Mouse (Mus musculus) neural tube, embryonic 10.5 days (tissue): ENCODE measurements at regions not wholly inside any gene's neighbourhood (a gene's known extent, or its start where the extent isn't known, plus 50 kb on each side); places are given as distances from the start of the nearest gene placed in this dataset.
A peak's percentile ranks its signal among the peaks of the same experiment; 100 is the strongest.
"Not testable (repeated sequence)": the region's sequence is repeated elsewhere in the genome, so short reads cannot be mapped to it uniquely, and the experiment has no call there.

Experiments
- DNase-seq: peaks from one replicate; pipeline ENCODE4 v3.0.0-alpha.2; 2017; ENCODE audit warnings: low spot score; ENCODE audit errors: extremely low spot score

DNA sequence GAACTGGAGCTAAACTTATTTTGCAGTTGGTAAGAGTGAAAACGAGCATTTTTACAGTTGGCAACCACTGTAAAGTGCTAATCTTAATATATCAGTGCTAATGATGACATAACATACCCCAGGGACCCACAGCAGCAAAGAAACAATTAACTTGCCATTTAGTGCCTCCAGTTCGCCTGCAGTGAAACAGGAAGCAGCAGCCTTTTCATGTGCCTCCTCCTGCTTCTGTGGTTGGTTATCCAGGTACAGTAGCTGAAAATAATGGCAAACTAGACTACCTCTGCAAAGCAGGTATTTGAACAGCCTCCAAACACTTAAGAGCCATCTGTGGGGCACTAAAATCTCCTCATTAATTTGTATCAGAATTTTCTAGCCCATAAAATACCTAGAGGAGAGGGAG lies 584.8 kb upstream of the Pfkp start:
- DNase-seq = no peak

DNA sequence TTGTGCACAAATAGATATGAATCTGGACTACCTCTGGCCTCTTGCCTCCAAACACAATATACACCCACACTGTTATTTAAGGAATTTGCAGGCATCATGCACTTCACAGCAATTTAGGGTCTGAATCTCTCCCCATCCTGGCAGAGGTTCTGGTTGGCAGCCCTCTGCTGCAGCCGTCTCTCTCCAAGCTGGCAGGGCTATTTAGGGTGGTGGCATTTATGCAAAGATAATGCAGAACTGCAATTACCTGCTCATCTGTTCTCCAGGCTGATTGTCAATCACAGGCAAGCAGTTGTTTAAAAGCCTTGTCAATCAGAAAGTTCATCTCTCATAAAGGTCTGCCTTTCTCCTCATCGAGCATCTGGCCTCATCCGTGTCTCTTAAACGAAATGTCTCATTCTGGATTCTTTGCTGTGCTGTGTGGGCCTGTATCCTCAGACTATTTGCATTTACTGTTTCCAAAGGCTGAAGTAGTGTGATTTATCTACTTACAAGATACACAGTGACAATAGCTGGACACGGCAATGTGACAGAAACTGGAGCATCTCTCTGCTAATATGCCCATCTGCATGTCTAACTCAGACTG lies 558.1 kb upstream of the Pfkp start:
- DNase-seq = no peak

DNA sequence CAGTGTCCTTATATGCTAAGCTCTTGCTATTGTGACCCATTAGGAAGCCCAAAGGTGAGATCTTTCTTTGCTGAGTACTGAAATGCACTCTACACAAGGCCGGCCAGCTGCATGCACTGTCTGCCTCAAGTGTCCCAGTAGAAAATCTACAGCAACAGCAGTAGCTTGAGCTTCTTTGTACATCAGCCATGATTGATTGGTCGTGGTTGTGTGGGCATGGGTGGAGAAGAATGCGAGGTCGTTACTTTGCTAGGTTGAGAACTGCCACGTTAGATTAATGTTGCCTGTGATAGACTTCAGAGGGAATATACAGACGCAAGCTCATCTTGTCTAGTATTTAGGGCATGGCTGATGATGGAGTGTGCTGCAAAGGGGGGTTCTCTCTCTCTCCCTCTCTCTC lies 547.4 kb upstream of the Pfkp start:
- DNase-seq = peak; percentile 23

DNA sequence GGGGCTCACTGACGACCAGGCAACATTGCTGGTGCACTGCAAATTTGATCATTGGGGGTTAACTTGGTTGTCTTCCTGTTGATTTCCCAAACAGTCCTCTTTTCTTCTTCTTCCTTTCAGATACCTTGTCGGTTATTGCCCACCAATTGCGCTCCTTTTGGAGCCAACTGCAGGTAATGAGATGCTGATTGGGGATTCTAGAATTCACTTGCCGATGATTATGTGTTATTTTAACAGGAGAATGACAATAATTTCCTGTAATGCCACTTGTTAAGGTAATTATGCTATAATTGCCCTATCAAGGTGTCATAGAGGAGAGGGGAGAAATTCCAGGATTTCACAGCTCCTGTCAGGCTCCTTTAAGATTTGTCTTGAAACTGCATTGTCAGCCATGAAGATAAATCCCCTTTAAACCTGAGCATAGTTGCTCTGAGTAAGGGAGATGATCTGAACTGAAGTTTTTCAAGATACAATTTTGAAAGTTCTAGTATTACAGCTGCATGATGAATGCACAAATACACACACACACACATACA lies 533.7 kb upstream of the Pfkp start:
- DNase-seq = no peak

DNA sequence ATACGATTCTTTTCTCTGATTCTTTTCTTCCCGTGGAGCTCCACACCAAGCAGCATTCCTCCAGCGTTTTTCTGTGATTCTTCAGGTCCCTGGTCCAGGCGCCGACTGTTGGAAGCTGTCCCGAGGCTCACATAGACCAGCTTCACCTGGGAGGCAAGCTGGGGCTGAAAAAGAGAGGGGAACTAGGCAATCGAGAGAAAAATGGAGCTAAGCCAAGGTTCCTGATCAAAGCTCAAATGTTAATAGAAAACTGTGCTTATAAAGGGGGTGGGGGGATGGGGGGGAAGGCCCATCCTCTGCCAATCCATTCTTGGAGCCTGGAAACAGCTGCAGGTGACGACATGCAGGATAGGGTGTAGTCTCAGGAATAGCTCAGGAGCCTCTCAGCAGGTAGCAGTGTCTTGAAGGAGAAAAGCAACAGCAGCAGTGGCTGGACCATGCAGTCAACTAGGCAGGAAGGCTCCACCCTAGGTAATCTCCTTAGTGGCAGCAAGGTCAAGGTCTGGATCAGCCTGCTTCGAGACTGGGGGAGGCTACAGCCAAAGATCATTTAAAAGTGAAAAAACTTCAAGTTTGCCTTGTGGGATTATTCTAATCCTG lies 527.1 kb upstream of the Pfkp start:
- no peak for DNase-seq

DNA sequence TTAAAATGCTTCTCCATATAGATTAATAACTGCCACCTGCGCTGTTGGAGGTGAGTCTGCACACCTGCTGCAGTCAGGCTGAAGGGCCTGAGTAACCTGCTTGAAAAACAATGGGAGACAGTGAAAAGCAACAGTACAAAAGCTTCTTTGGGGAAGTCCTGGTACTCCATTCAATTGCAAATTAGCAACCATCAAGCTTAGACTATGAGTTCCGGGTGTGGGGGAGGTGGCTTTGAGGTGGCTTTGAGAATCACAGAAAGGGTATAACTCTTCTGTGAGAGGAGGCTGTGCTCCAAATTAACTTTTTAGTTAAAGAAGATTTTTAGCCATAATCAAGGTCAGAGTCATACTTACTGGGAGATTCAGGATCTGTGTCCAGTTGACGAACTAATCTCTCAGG lies 521.5 kb upstream of the Pfkp start:
- not testable (repeated sequence) for DNase-seq

DNA sequence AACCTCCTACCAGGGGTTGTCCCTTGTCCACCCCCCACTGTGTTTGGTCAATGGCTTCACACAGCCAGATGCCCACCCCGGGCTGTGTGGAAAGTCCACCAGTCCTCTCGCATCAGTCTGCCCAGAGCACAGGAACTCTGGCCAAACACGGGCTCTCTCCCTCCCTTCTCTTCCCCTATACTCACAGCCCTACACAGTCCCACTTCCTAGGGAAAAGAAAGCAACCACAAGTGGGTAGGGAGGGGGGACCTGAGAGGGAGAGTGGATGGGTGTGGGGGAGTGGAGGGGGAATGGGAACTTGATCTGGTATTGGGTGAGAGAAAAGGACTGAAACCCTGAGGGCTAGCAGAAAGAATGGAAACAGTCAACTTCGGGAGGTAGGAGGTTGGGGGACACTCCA lies 497.8 kb upstream of the Pfkp start:
- no peak for DNase-seq

DNA sequence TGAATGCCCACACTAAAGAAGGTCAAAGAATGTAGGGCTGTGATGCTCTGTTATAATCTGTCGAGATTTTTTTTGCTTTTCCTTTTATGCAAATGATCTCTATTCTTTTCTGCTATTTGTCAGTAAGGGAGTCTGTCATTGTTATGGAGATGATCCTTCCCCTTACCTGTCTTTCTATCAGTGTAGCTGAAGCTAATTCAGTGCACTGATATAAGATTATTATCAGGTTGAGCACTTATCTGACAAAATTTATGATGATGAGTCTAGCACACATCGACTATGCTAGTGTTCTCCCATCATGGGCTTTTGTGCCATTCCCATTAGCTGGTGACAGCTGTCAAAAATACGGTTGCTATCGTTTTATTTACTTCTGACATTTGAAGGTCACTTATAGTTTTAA lies 462.0 kb upstream of the Pfkp start:
- no peak for DNase-seq

DNA sequence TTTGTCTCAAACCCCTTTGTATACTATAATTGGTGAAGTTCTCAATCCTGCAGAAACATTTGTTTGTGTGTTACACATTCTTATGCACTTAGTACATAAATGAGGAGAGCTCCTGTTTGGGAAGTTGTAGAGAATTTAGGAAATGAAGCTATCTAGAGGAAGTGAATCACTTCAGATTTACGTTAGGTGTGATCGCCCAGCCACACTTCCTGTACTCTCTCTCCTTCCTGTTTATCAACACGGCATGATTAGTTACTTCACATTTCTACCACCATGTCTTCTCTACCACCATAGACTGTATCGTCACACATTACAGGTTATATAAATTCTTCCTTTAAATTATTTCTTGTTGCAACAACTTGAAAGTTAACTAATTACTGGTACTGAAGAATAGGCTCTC lies 454.7 kb upstream of the Pfkp start:
- DNase-seq = no peak

DNA sequence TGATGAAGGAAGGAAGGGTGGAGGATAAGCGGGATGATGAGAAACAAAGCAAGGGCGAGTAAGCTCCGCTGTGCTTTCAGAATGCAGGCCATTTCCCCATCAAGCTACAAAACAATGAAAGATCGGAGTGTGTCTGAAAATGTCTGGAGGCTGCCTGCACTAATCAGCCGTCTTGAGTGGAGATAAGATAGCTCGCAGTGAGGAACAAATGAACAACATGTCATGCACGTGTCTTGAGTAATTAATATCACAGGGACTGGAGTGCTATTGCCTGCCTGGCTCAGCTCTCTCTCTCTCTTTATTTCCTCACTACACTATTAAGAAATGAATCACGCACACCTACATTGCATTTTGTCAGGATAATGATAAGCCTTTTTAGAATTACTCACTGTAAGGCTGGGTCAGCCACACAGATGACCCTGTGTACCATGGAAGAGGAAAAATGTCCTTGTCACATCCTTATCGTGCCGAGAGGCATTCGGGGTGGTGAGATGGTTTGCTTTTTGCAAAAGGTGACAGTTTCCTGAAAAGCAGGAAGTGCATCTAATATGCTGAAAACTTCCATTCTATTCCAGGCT lies 444.6 kb upstream of the Pfkp start:
- no peak for DNase-seq

DNA sequence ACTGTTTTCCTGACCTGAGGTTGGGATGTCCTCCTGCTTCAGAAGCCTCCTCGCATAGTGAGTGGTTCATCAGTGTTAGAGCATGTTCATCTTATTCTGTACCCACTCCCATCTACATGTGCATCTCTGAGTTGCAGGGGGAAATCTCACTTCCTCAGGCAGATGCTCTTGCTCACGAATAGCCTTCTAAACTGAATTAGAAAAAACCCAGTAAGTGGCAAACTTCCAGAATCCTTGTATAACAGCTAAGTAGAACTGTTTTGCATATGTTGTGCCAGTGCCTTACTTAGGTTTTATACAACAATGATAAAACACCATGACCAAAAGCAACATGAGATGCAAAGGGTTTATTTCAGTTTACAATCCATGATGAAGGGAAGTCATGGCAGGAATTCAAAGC lies 442.3 kb upstream of the Pfkp start:
- no peak for DNase-seq

DNA sequence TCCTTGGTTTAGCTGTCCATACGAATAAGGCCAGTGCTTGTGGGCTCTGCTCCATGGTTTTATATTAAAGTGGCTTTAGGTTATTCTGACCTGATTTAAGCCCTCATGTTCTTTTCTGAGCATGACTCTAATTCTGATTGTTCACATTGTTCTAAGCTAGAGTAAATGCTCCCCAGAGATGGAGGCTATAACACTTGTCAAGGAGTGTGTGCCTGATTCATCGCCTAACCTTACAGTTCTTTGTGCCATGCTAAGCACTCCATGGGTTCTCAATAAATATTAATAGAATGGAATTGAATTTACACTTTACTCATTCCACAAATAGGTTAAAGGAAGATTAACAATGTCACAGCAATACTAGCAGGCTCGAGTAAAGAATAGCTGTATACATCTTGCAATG lies 417.6 kb upstream of the Pfkp start:
- no peak for DNase-seq

DNA sequence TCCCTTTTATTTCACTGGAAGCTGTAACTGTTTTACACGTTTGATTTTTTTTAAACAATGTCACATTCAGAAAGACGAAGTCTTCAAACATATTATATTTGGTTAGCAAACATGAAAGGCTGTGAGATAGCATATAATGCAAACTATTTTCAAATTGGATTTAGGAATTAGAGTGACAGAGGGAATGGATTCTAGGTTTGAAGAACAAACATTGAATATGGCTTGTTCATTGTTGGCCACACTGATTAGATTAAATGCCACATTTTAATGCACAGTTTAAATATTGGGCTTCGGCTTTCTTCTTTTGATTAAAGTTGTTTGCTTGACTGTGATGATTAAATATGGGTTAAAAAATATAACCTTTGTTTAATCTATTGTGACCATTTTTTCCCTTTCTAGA lies 415.1 kb upstream of the Pfkp start:
- DNase-seq = no peak

DNA sequence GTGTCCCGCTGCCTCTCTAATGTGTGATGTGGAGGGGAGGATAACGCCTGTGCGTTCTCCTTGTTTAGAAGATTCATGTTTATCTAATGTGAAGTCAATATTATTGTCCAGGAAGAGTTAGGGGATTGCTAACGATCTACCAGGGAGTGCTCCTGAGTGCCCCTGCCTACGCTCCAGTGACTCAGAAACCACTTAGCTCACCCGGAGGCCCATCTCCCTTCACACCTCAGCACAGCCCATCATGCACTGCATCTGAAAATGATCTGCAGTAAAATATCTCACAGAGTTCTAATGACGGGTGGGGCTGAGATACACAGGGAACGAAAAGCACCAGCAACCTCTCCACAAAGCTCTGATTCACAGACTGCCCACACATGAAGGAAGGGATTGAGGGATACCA lies 409.0 kb upstream of the Pfkp start:
- no peak for DNase-seq
